Mouse (Mus musculus) urinary bladder, postnatal 36 days (tissue): ENCODE data around the gene Dse.
A peak's percentile ranks its signal among the peaks of the same experiment; 100 is the strongest.

ENCODE experiments used
- DNase-seq, 2 experiments: peaks; one replicate each; pipeline ENCODE4 v3.0.0; 2022; ENCODE audit warnings: low spot score in 2 of 2, mixed read lengths in 1 of 2

Gene Dse

GRCm38 (mm10) chr10:34198574-34198973, 8.9 kb downstream of the Dse start:
- DNase-seq: no peak

GRCm38 (mm10) chr10:34198061-34198460, 9.5 kb downstream of the Dse start:
- no peak for DNase-seq

GRCm38 (mm10) chr10:34197269-34197668, 10.2 kb downstream of the Dse start:
- DNase-seq: no peak

- DNase-seq: no peak
Measured at GRCm38 (mm10) chr10:34194957-34195356, 12.6 kb downstream of the Dse start.

- DNase-seq: no peak
Measured at GRCm38 (mm10) chr10:34194503-34194902, 13.0 kb downstream of the Dse start.

- no peak for DNase-seq
Measured at GRCm38 (mm10) chr10:34186571-34187260, 20.8 kb downstream of the Dse start.

- no peak for DNase-seq
Measured at GRCm38 (mm10) chr10:34185556-34185955, 22.0 kb downstream of the Dse start.

- no peak for DNase-seq
Measured at GRCm38 (mm10) chr10:34184956-34185355, 22.6 kb downstream of the Dse start.

- DNase-seq: peak in 1 of 2 experiments; percentile 31
Measured at GRCm38 (mm10) chr10:34183731-34184130, 23.8 kb downstream of the Dse start.

- DNase-seq: no peak
Measured at GRCm38 (mm10) chr10:34175870-34176606, 31.5 kb downstream of the Dse start.

GRCm38 (mm10) chr10:34172663-34173282, 34.7 kb downstream of the Dse start:
- no peak for DNase-seq

- DNase-seq: no peak
Measured at GRCm38 (mm10) chr10:34171660-34172059, 35.9 kb downstream of the Dse start.

GRCm38 (mm10) chr10:34171191-34171590, 36.3 kb downstream of the Dse start:
- no peak for DNase-seq

- DNase-seq: no peak
Measured at GRCm38 (mm10) chr10:34166971-34167370, 40.5 kb downstream of the Dse start.

- DNase-seq: no peak
Measured at GRCm38 (mm10) chr10:34155796-34156554, 51.5 kb downstream of the Dse start.

GRCm38 (mm10) chr10:34151827-34152226, 55.7 kb downstream of the Dse start:
- DNase-seq: no peak

- no peak for DNase-seq
Measured at GRCm38 (mm10) chr10:34150454-34150853, 57.1 kb downstream of the Dse start.

- DNase-seq: no peak
Measured at GRCm38 (mm10) chr10:34149772-34150171, 57.7 kb downstream of the Dse start.

- DNase-seq: no peak
Measured at GRCm38 (mm10) chr10:34141693-34142092, 65.8 kb downstream of the Dse start.

GRCm38 (mm10) chr10:34139768-34140167, 67.7 kb downstream of the Dse start:
- peak in 1 of 2 experiments; percentile 20 for DNase-seq

GRCm38 (mm10) chr10:34138027-34138426, 69.5 kb downstream of the Dse start:
- DNase-seq: no peak

GRCm38 (mm10) chr10:34136432-34136831, 71.1 kb downstream of the Dse start:
- DNase-seq: no peak
